Mouse (Mus musculus): ENCODE data around the gene Hist1h3f. TPM values are rescaled to one million over a fixed set of nuclear protein-coding genes. Genes with fewer than 3 reads are reported as not detected.

Gene Hist1h3f
- polyA plus RNA-seq, 1 experiment from 2014 or later = 0.94 TPM

GRCm38 (mm10) chr13:23515281-23515680, 28.6 kb upstream of the Hist1h3f start:
- Histone ChIP-seq H3K9me3 (ENCODE audit: control insufficient read depth, low read depth, low read length) (no peaks in the 10 kb centered on the region), H3K4me1 (ENCODE audit: control insufficient read depth, insufficient read depth, low read length) (peaks cover under 1% of the 10 kb centered on the region; the same call in 1 of the 2 replicates), H3K4me3 (ENCODE audit: low read depth, low read length) (no peak overlapping the region), H3K36me3 (ENCODE audit: control insufficient read depth, insufficient read depth, low read length) (no peaks in the 10 kb centered on the region), H3K27ac (ENCODE audit: low read length) (no peak overlapping the region), H3K27me3 (ENCODE audit: control insufficient read depth, insufficient read depth, low read length) (no peaks in the 10 kb centered on the region), H3K9ac (replicated peaks; ENCODE audit: low read depth, low read length) (no peak overlapping the region), H3K4me2 (replicated peaks; ENCODE audit: low read depth, low read length) (no peak overlapping the region)
- 75% methylated on average over 5 of the region's 5 CpGs for whole genome bisulfite sequencing
- no peak for ATAC-seq (ENCODE audit: insufficient number of reproducible peaks, insufficient read depth, low FRiP score, low read depth)

GRCm38 (mm10) chr13:23515826-23516620, 27.8 kb upstream of the Hist1h3f start:
- Histone ChIP-seq H3K9ac (replicated peaks; ENCODE audit: low read depth, low read length) (no peak overlapping the region), H3K36me3 (ENCODE audit: control insufficient read depth, insufficient read depth, low read length) (no peaks in the 10 kb centered on the region), H3K27me3 (ENCODE audit: control insufficient read depth, insufficient read depth, low read length) (no peaks in the 10 kb centered on the region), H3K4me3 (ENCODE audit: low read depth, low read length) (peak overlapping the region; percentile 55), H3K9me3 (ENCODE audit: control insufficient read depth, low read depth, low read length) (no peaks in the 10 kb centered on the region), H3K27ac (ENCODE audit: low read length) (peak overlapping the region; percentile 44; the same call in 1 of the 2 replicates), H3K4me2 (replicated peaks; ENCODE audit: low read depth, low read length) (peak overlapping the region; percentile 72), H3K4me1 (ENCODE audit: control insufficient read depth, insufficient read depth, low read length) (no peaks in the 10 kb centered on the region; the same call in 1 of the 2 replicates)
- 46% methylated on average over 15 of the region's 15 CpGs for WGBS
- ATAC-seq (ENCODE audit: insufficient number of reproducible peaks, insufficient read depth, low FRiP score, low read depth) = no peak

GRCm38 (mm10) chr13:23516822-23517602, 26.8 kb upstream of the Hist1h3f start:
- H3K27ac ChIP-seq (ENCODE audit: low read length) = no peak overlapping the region; the same call in 1 of the 2 replicates
- H3K27me3 ChIP-seq (ENCODE audit: control insufficient read depth, insufficient read depth, low read length) = no peaks in the 10 kb centered on the region
- H3K9ac ChIP-seq (replicated peaks; ENCODE audit: low read depth, low read length) = no peak overlapping the region
- peak overlapping the region; percentile 55 for H3K4me3 ChIP-seq (ENCODE audit: low read depth, low read length)
- peak overlapping the region; percentile 72 for H3K4me2 ChIP-seq (replicated peaks; ENCODE audit: low read depth, low read length)
- H3K4me1 ChIP-seq (ENCODE audit: control insufficient read depth, insufficient read depth, low read length) = no peaks in the 10 kb centered on the region; the same call in 1 of the 2 replicates
- H3K36me3 ChIP-seq (ENCODE audit: control insufficient read depth, insufficient read depth, low read length) = no peaks in the 10 kb centered on the region
- H3K9me3 ChIP-seq (ENCODE audit: control insufficient read depth, low read depth, low read length) = no peaks in the 10 kb centered on the region
- WGBS = under 1% methylated on average over 19 of the region's 19 CpGs
- ATAC-seq (ENCODE audit: insufficient number of reproducible peaks, insufficient read depth, low FRiP score, low read depth) = peak; percentile 47; the same call in 1 of the 2 replicates

DNA sequence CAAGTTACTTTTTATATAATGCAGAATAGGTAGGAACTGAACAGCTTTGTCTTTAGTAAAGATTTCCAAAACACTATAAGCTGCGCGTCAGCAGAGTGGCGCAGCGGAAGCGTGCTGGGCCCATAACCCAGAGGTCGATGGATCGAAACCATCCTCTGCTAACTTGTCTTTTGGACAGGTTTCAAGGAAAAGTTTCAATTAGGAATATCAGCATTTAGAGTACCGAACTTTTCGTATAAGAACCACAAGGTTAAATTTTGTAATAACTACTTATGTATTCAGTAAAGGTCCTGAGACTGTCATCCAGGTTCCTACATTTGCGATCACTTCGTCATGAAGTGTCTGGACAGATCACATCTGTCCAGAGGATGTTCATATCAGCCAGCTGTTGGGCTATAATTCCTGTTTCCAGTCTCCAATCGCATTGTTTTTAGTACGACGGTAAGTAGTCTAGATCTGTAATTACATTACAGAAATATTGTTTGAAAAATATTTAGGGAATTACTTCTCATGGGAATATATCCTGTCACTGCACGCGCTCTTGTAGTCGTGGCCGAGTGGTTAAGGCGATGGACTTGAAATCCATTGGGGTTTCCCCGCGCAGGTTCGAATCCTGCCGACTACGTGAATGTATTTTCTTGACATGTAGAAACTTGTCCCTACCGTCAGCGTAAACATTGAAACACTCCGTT, 26.1 kb upstream of the Hist1h3f start:
- H3K4me1 ChIP-seq (ENCODE audit: control insufficient read depth, insufficient read depth, low read length) = no peaks in the 10 kb centered on the region; the same call in 1 of the 2 replicates
- H3K36me3 ChIP-seq (ENCODE audit: control insufficient read depth, insufficient read depth, low read length) = no peaks in the 10 kb centered on the region
- H3K9me3 ChIP-seq (ENCODE audit: control insufficient read depth, low read depth, low read length) = no peaks in the 10 kb centered on the region
- no peaks in the 10 kb centered on the region for H3K27me3 ChIP-seq (ENCODE audit: control insufficient read depth, insufficient read depth, low read length)
- WGBS = under 1% methylated on average over 27 of the region's 27 CpGs
- no peak overlapping the region; the same call in 1 of the 2 replicates for H3K27ac ChIP-seq (ENCODE audit: low read length)
- peak overlapping the region; percentile 72 for H3K4me2 ChIP-seq (replicated peaks; ENCODE audit: low read depth, low read length)
- peak overlapping the region; percentile 33; the same call in 1 of the 2 replicates for H3K9ac ChIP-seq (replicated peaks; ENCODE audit: low read depth, low read length)
- peak overlapping the region; percentile 55 for H3K4me3 ChIP-seq (ENCODE audit: low read depth, low read length)
- peak; percentile 81 for ATAC-seq (ENCODE audit: insufficient number of reproducible peaks, insufficient read depth, low FRiP score, low read depth)

DNA sequence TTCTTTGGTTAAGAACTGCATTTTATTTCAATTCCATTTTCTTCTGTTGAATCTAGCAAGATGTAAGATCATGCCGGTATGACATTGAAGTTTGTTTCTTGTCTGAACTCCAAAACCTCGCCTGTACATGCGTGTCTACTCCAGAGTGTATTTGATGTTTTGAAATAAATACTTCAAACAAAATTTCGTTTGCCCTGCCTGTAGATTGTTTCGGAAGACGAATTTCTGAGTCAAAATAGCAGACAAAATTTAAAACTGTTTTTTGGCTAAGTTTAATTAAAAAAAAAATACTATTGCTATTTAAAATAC, 25.6 kb upstream of the Hist1h3f start:
- no peak overlapping the region for H3K27ac ChIP-seq (ENCODE audit: low read length)
- H3K27me3 ChIP-seq (ENCODE audit: control insufficient read depth, insufficient read depth, low read length) = no peaks in the 10 kb centered on the region
- WGBS = under 1% methylated on average over 6 of the region's 6 CpGs
- ATAC-seq (ENCODE audit: insufficient number of reproducible peaks, insufficient read depth, low FRiP score, low read depth) = no peak
- peak overlapping the region; percentile 55 for H3K4me3 ChIP-seq (ENCODE audit: low read depth, low read length)
- no peaks in the 10 kb centered on the region; the same call in 1 of the 2 replicates for H3K4me1 ChIP-seq (ENCODE audit: control insufficient read depth, insufficient read depth, low read length)
- no peaks in the 10 kb centered on the region for H3K9me3 ChIP-seq (ENCODE audit: control insufficient read depth, low read depth, low read length)
- H3K36me3 ChIP-seq (ENCODE audit: control insufficient read depth, insufficient read depth, low read length) = no peaks in the 10 kb centered on the region
- peak overlapping the region; percentile 72 for H3K4me2 ChIP-seq (replicated peaks; ENCODE audit: low read depth, low read length)
- peak overlapping the region; percentile 33; the same call in 1 of the 2 replicates for H3K9ac ChIP-seq (replicated peaks; ENCODE audit: low read depth, low read length)

DNA sequence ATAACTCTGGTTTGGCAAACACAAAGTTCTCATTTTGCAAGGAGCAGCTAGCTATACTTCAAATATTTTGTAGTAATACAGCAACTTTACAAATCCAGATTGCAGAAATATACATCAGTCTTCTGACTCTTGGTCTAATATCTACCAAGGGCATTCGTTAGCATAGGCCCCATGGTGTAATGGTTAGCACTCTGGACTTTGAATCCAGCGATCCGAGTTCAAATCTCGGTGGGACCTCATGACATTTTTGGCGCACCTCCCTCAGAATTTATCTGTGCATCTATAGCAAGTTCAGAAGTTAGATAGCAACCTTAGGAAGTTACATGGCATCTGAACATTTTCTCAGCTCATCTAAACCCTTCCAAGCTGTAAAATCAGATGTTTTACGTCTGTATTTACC, 25.0 kb upstream of the Hist1h3f start:
- Histone ChIP-seq H3K4me1 (ENCODE audit: control insufficient read depth, insufficient read depth, low read length) (no peaks in the 10 kb centered on the region; the same call in 1 of the 2 replicates), H3K27ac (ENCODE audit: low read length) (no peak overlapping the region), H3K9me3 (ENCODE audit: control insufficient read depth, low read depth, low read length) (no peaks in the 10 kb centered on the region), H3K36me3 (ENCODE audit: control insufficient read depth, insufficient read depth, low read length) (no peaks in the 10 kb centered on the region), H3K4me2 (replicated peaks; ENCODE audit: low read depth, low read length) (peak overlapping the region; percentile 72), H3K9ac (replicated peaks; ENCODE audit: low read depth, low read length) (no peak overlapping the region), H3K27me3 (ENCODE audit: control insufficient read depth, insufficient read depth, low read length) (no peaks in the 10 kb centered on the region), H3K4me3 (ENCODE audit: low read depth, low read length) (peak overlapping the region; percentile 55)
- WGBS = 0% methylated on average over 6 of the region's 6 CpGs
- ATAC-seq (ENCODE audit: insufficient number of reproducible peaks, insufficient read depth, low FRiP score, low read depth) = peak; percentile 51; the same call in 1 of the 2 replicates

DNA sequence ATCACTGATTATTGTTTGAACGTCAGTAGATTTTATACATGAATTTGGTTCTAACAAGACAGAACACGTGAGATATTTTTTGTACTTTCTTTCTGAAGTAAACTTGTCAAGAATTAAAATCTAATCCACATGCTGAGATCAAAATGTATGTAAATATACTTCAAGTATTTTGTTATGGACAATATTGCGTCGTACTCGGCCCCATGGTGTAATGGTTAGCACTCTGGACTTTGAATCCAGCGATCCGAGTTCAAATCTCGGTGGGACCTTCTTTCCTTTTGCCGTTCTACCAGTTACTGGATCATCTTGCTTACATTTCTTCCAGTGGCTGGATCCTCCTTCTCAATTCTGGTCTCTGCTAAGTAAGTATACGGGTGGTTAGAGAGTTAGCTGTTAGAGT, 24.4 kb upstream of the Hist1h3f start:
- Histone ChIP-seq H3K4me1 (ENCODE audit: control insufficient read depth, insufficient read depth, low read length) (no peaks in the 10 kb centered on the region; the same call in 1 of the 2 replicates), H3K9ac (replicated peaks; ENCODE audit: low read depth, low read length) (no peak overlapping the region), H3K9me3 (ENCODE audit: control insufficient read depth, low read depth, low read length) (no peaks in the 10 kb centered on the region), H3K27me3 (ENCODE audit: control insufficient read depth, insufficient read depth, low read length) (no peaks in the 10 kb centered on the region), H3K4me3 (ENCODE audit: low read depth, low read length) (peak overlapping the region; percentile 55), H3K27ac (ENCODE audit: low read length) (no peak overlapping the region), H3K4me2 (replicated peaks; ENCODE audit: low read depth, low read length) (peak overlapping the region; percentile 72), H3K36me3 (ENCODE audit: control insufficient read depth, insufficient read depth, low read length) (no peaks in the 10 kb centered on the region)
- under 1% methylated on average over 10 of the region's 10 CpGs for WGBS
- ATAC-seq (ENCODE audit: insufficient number of reproducible peaks, insufficient read depth, low FRiP score, low read depth) = peak; percentile 54; the same call in 1 of the 2 replicates

DNA sequence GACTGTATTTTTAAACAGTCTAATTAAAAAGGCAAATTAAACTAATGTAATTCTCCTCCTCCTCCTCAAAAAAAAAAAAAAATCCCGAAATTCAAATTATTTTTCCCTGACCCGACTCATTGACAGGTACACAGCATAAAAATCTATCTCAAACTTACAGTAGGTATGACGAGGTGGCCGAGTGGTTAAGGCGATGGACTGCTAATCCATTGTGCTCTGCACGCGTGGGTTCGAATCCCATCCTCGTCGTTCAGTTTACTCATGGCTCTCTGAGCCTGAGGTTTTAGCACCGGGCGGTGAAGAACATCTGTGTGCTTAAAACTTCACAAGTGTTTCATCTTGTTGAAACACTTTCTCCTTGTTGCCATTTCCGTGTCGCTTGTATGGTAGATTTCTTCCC, 22.1 kb upstream of the Hist1h3f start:
- under 1% methylated on average over 14 of the region's 14 CpGs for WGBS
- Histone ChIP-seq H3K36me3 (ENCODE audit: control insufficient read depth, insufficient read depth, low read length) (no peaks in the 10 kb centered on the region), H3K9me3 (ENCODE audit: control insufficient read depth, low read depth, low read length) (no peaks in the 10 kb centered on the region), H3K4me2 (replicated peaks; ENCODE audit: low read depth, low read length) (0 out of 2 replicates have a peak overlapping the region, but pooled peaks have one; percentile 23), H3K4me3 (ENCODE audit: low read depth, low read length) (no peak overlapping the region), H3K27me3 (ENCODE audit: control insufficient read depth, insufficient read depth, low read length) (no peaks in the 10 kb centered on the region), H3K27ac (ENCODE audit: low read length) (no peak overlapping the region), H3K9ac (replicated peaks; ENCODE audit: low read depth, low read length) (no peak overlapping the region), H3K4me1 (ENCODE audit: control insufficient read depth, insufficient read depth, low read length) (no peaks in the 10 kb centered on the region)
- no peak for ATAC-seq (ENCODE audit: insufficient number of reproducible peaks, insufficient read depth, low FRiP score, low read depth)

Measured in stomach, embryonic 14.5 days (tissue).